Mouse (Mus musculus) intestine, postnatal 0 days (tissue): Measurements from ENCODE around the gene Rhox4b. TPM values are rescaled to one million over a fixed set of nuclear protein-coding genes. Genes with fewer than 3 reads are reported as not detected.
"Not testable (repeated sequence)": the region's sequence is repeated elsewhere in the genome, so short reads cannot be mapped to it uniquely, and the experiment has no call there.

Experiments used
- ATAC-seq: fragments of 200-750 bp; cut with Nextera tagmentation; 2 replicates; pipeline ENCODE4 v1.8.0; 2017; ENCODE audit warnings: mild to moderate bottlenecking, moderate TSS enrichment, moderate library complexity
- H3K27ac ChIP-seq: fragments of 300-500 bp; sonication (generic); 2 replicates; pipeline ENCODE4 v1.5.1; 2014; ENCODE audit warnings: mild to moderate bottlenecking, low read depth, low read length, moderate library complexity
- H3K27me3 ChIP-seq: fragments of 300-500 bp; sonication (generic); replicated peaks from 2 replicates; pipeline ENCODE4 v1.6.1; 2014; ENCODE audit warnings: low read length, mixed read lengths; ENCODE audit not compliant: control insufficient read depth, insufficient read depth
- H3K36me3 ChIP-seq: fragments of 300-500 bp; sonication (generic); 2 replicates; pipeline ENCODE4 v1.6.1; 2014; ENCODE audit warnings: mild to moderate bottlenecking, moderate library complexity; ENCODE audit not compliant: control insufficient read depth, insufficient read depth
- H3K4me1 ChIP-seq: fragments of 300-500 bp; sonication (generic); replicated peaks from 2 replicates; pipeline ENCODE4 v1.6.1; 2014; ENCODE audit warnings: antibody characterized with exemption, low read length, mixed read lengths; ENCODE audit not compliant: control insufficient read depth, insufficient read depth
- H3K4me2 ChIP-seq: fragments of 300-500 bp; sonication (generic); replicated peaks from 2 replicates; pipeline ENCODE4 v1.6.1; 2014; ENCODE audit warnings: low read depth, mild to moderate bottlenecking, moderate library complexity
- H3K4me3 ChIP-seq: fragments of 300-500 bp; sonication (generic); 2 replicates; pipeline ENCODE4 v1.5.1; 2014; ENCODE audit warnings: low read depth, low read length
- H3K9ac ChIP-seq: fragments of 300-500 bp; sonication (generic); 2 replicates; pipeline ENCODE4 v1.6.1; 2014; ENCODE audit warnings: mild to moderate bottlenecking, low read depth, low read length
- H3K9me3 ChIP-seq: fragments of 300-500 bp; sonication (generic); 2 replicates; pipeline ENCODE4 v1.6.1; 2016; ENCODE audit warnings: mixed run types; ENCODE audit not compliant: control insufficient read depth
- WGBS: fragments of 180-500 bp; shearing (Covaris S2); extraction: QIAGEN DNeasy Blood & Tissue Kit; methylation state at CpG from one replicate; pipeline ENCODE4 v1.1.7; 2014; 5-methylcytosine and 5-hydroxymethylcytosine counted together
- polyA plus RNA-seq: library from polyadenylated mRNA; unstranded; fragments of >200 nt; fragmentation: Nextera tagmentation; extraction: Ambion mirVana; gene quantifications from 2 replicates; pipeline ENCODE4 v1.2.1, GENCODE M21; 2015

The Rhox4b gene
- polyA plus RNA-seq, result not detected in 2 replicates

DNA sequence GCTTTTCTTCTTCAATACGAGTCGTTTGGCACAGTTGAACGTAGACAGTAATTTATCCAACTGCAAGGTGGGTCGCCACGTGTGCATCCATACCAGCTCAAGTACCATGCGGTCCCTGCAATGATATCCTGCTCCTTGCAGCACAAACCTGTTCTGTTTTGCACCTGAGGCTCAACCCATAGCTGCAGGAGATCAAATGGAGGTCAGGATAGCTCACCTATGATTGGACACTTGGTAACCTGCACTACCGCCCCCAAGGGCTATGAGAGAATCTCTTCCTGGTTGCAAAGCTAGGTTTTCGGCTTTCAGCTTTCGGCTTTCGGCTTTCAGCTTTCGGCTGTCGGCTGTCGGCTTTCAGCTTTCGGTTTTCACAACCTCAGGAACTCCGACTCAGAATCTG, at the start of gene Rhox4b:
Gene Rhox4b (plus strand): TSS at position 301 of the 400 bp plus-strand sequence.
- H3K4me2 ChIP-seq, H3K9me3 ChIP-seq, ATAC-seq, H3K36me3 ChIP-seq, H3K4me1 ChIP-seq, H3K27ac ChIP-seq, H3K27me3 ChIP-seq, H3K4me3 ChIP-seq, H3K9ac ChIP-seq: not testable (repeated sequence)
- WGBS, result 89% methylated on average over 14 of the region's 15 CpGs

DNA sequence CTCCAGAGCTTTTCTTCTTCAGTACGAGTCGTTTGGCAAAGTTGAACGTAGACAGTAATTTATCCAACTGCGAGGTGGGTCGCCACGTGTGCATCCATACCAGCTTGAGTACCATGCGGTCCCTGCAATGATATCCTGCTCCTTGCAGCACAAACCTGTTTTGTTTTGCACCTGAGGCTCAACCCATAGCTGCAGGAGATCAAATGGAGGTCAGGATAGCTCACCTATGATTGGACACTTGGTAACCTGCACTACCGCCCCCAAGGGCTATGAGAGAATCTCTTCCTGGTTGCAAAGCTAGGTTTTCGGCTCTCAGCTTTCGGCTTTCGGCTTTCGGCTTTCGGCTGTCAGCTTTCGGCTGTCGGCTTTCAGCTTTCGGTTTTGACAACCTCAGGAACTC, 41.7 kb upstream of the Rhox4b start, which contains the start of gene Rhox4a2:
Gene Rhox4a2 (plus strand): TSS at position 301 of the 400 bp plus-strand sequence.
- not testable (repeated sequence) for ATAC-seq, H3K4me3 ChIP-seq
- 98% methylated on average over 8 of the region's 16 CpGs for WGBS

DNA sequence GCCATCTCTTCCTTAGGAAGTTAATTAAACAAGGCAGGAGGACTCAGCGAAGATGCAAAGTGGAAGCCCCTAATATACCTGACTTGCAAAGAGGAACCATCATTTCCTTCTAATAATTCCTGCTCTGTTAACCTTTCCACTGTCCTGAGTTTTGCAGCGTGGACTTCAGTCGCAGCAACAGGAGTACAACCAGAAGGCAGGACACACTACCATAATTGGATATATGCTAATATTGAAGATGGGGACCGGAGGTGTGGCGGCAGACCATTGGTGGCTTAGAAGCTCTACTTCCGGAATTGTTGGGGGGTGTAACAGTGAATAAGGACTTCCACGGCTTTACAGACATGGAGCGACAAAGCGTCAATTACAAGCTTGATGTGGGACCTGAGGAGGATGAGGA, 20.5 kb upstream of the Rhox4b start, which contains the start of gene Rhox2b:
Gene Rhox2b (plus strand): TSS at position 301 of the 400 bp plus-strand sequence.
- not testable (repeated sequence) for H3K4me2 ChIP-seq, H3K27me3 ChIP-seq, ATAC-seq, H3K27ac ChIP-seq, H3K9ac ChIP-seq, H3K9me3 ChIP-seq, H3K36me3 ChIP-seq, H3K4me3 ChIP-seq, H3K4me1 ChIP-seq
- WGBS, result no CpG with 5 or more reads among the region's 9 CpGs

More for the DNA sequence above, 41.7 kb upstream of the Rhox4b start, which contains the start of gene Rhox4a2:
- not testable (repeated sequence) for H3K27me3 ChIP-seq, H3K4me2 ChIP-seq, H3K9ac ChIP-seq, H3K27ac ChIP-seq, H3K9me3 ChIP-seq, H3K36me3 ChIP-seq, H3K4me1 ChIP-seq

DNA sequence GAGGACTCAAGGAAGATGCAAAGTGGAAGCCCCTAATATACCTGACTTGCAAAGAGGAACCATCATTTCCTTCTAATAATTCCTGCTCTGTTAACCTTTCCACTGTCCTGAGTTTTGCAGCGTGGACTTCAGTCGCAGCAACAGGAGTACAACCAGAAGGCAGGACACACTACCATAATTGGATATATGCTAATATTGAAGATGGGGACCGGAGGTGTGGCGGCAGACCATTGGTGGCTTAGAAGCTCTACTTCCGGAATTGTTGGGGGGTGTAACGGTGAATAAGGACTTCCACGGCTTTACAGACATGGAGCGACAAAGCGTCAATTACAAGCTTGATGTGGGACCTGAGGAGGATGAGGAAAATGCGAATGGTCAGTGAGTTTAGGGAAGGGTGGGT, 21.1 kb downstream of the Rhox4b start, which contains the start of gene Rhox2c:
Gene Rhox2c (plus strand): TSS at position 301 of the 400 bp plus-strand sequence.
- not testable (repeated sequence) for H3K27me3 ChIP-seq, H3K4me1 ChIP-seq, H3K9ac ChIP-seq, H3K4me3 ChIP-seq, ATAC-seq, H3K4me2 ChIP-seq, H3K27ac ChIP-seq, H3K9me3 ChIP-seq, H3K36me3 ChIP-seq
- 99% methylated on average over 5 of the region's 10 CpGs for WGBS

DNA sequence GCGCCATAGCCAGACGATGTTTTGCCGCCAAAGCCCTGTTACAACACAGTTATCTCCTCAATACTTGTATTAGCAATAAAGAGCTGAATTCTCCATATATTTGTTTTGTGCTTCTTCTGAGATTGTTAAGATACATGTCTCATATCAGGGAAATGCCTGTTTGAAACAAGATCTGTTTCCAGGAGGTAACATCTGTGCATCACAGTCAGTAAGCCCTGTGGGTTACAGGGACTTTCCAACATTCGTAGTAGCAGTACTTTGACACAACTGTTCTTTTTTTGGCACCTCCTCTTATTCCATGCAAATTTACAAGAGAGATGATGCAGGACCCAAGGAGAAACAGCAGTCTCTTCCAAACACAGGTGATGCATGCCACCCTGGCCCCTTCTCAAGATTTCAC, 26.0 kb downstream of the Rhox4b start, which contains the start of gene Rhox3c:
Gene Rhox3c (plus strand): TSS at position 301 of the 400 bp plus-strand sequence.
- H3K4me1 ChIP-seq, H3K27me3 ChIP-seq, ATAC-seq, H3K4me3 ChIP-seq, H3K9ac ChIP-seq, H3K36me3 ChIP-seq, H3K4me2 ChIP-seq, H3K9me3 ChIP-seq, H3K27ac ChIP-seq: not testable (repeated sequence)
- whole genome bisulfite sequencing, result 93% methylated on average over 3 of the region's 4 CpGs

DNA sequence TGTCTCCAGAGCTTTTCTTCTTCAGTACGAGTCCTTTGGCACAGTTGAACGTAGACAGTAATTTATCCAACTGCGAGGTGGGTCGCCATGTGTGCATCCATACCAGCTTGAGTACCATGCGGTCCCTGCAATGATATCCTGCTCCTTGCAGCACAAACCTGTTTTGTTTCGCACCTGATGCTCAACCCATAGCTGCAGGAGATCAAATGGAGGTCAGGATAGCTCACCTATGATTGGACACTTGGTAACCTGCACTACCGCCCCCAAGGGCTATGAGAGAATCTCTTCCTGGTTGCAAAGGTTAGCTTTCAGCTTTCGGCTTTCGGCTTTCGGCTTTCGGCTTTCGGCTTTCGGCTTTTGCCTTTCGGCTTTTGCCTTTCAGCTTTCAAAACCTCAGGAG, 47.7 kb downstream of the Rhox4b start, which contains the start of gene Rhox4c:
Gene Rhox4c (plus strand): TSS at position 301 of the 400 bp plus-strand sequence.
- H3K36me3 ChIP-seq, H3K27me3 ChIP-seq, ATAC-seq, H3K4me2 ChIP-seq, H3K27ac ChIP-seq, H3K4me1 ChIP-seq, H3K9ac ChIP-seq, H3K4me3 ChIP-seq, H3K9me3 ChIP-seq: not testable (repeated sequence)
- 95% methylated on average over 14 of the region's 14 CpGs for WGBS

Other genes with a start within 250 kb of the Rhox4b start
- gene Ndufa1, start 241.3 kb upstream of the Rhox4b start, polyA plus RNA-seq, result 676 and 731 TPM in 2 replicates
- gene Rnf113a1, start 241.2 kb upstream of the Rhox4b start, polyA plus RNA-seq, result 6.1 and 7.1 TPM in 2 replicates
- not detected in 2 replicates for gene Gm9, start 221.5 kb upstream of the Rhox4b start, polyA plus RNA-seq
- gene Rhox1, start 210.2 kb upstream of the Rhox4b start, polyA plus RNA-seq, result not detected in 2 replicates
- gene Rhox2a, start 187.5 kb upstream of the Rhox4b start, polyA plus RNA-seq, result not detected in 2 replicates
- gene Rhox3a, start 182.6 kb upstream of the Rhox4b start, polyA plus RNA-seq, result not detected in 2 replicates
- not detected in 2 replicates for gene Rhox4a, start 167.2 kb upstream of the Rhox4b start, polyA plus RNA-seq
- not detected in 2 replicates for gene Rhox3a2, start 52.5 kb upstream of the Rhox4b start, polyA plus RNA-seq
- gene Rhox4a2, start 41.6 kb upstream of the Rhox4b start, polyA plus RNA-seq, result not detected in 2 replicates
- gene Rhox2b, start 20.4 kb upstream of the Rhox4b start, polyA plus RNA-seq, result not detected in 2 replicates
- not detected in 2 replicates for gene Rhox2c, start 21.2 kb downstream of the Rhox4b start, polyA plus RNA-seq
- gene Rhox3c, start 26.1 kb downstream of the Rhox4b start, polyA plus RNA-seq, result not detected in 2 replicates
- not detected in 2 replicates for gene Rhox4c, start 47.8 kb downstream of the Rhox4b start, polyA plus RNA-seq
- gene Rhox2d, start 60.9 kb downstream of the Rhox4b start, polyA plus RNA-seq, result not detected in 2 replicates
- not detected in 2 replicates for gene Rhox4d, start 81.9 kb downstream of the Rhox4b start, polyA plus RNA-seq
- gene Rhox2e, start 98.0 kb downstream of the Rhox4b start, polyA plus RNA-seq, result not detected in 2 replicates
- gene Rhox3e, start 109.5 kb downstream of the Rhox4b start, polyA plus RNA-seq, result not detected in 2 replicates
- not detected in 2 replicates for gene Rhox4e, start 124.9 kb downstream of the Rhox4b start, polyA plus RNA-seq
- not detected in 2 replicates for gene Rhox2f, start 138.9 kb downstream of the Rhox4b start, polyA plus RNA-seq
- gene Rhox3f, start 148.5 kb downstream of the Rhox4b start, polyA plus RNA-seq, result not detected in 2 replicates
- not detected in 2 replicates for gene Rhox4f, start 175.2 kb downstream of the Rhox4b start, polyA plus RNA-seq
- gene Rhox3g, start 196.1 kb downstream of the Rhox4b start, polyA plus RNA-seq, result not detected in 2 replicates
- not detected in 2 replicates for gene Rhox2g, start 211.0 kb downstream of the Rhox4b start, polyA plus RNA-seq
- gene Rhox4g, start 218.8 kb downstream of the Rhox4b start, polyA plus RNA-seq, result not detected in 2 replicates
- not detected in 2 replicates for gene Rhox3h, start 236.3 kb downstream of the Rhox4b start, polyA plus RNA-seq
- not detected in 2 replicates for gene Rhox2h, start 240.8 kb downstream of the Rhox4b start, polyA plus RNA-seq